Comparison of ENCODE assay signal across 8 mouse cellular contexts in the genomic region with DNA sequence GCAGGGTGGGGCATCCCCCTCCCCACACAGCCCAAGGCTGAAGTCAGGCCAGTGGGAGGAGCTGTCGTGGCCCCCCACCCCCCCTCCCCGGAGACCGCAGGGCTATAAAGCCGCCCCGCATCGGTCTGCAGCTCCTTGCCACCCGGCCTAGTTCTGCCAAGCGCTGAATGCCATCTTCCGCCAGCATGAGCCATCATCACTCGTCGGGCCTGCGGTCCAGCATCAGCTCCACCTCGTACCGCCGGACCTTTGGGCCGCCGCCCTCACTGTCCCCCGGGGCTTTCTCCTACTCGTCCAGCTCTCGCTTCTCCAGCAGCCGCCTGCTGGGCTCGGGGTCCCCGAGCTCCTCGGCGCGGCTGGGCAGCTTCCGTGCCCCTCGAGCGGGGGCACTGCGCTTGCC. TPM values are rescaled to one million over a fixed set of nuclear protein-coding genes. Genes with fewer than 3 reads are reported as not detected.
DNase-seq lines count a peak whose midpoint lies in the region; ATAC-seq and TF ChIP-seq lines count a peak whose summit lies in the region.

A gene (plus strand): TSS at position 135 of the 400 bp plus-strand sequence.

- peak within 1 kb of the TSS; percentile 21; the same call in 1 of the 2 replicates for H3K9ac ChIP-seq in limb, embryonic 14.5 days (ENCODE audit: low read depth, low read length, severe bottlenecking)
- H3K9ac ChIP-seq in stomach, embryonic 14.5 days (replicated peaks; ENCODE audit: low read depth, low read length): no peak within 1 kb of the TSS

- H3K36me3 ChIP-seq in megakaryocyte, embryonic 14.5 days (replicated peaks; ENCODE audit: low read length): no peaks in the 10 kb centered on the region
- H3K36me3 ChIP-seq in limb, embryonic 14.5 days (ENCODE audit: control insufficient read depth, insufficient read depth, low read length): no peaks in the 10 kb centered on the region
- no peaks in the 10 kb centered on the region for H3K36me3 ChIP-seq in stomach, embryonic 14.5 days (ENCODE audit: control insufficient read depth, insufficient read depth, low read length)
- no peaks in the 10 kb centered on the region for H3K36me3 ChIP-seq in thymus, adult 2 months (ENCODE audit: control insufficient read depth, insufficient read depth, low read length)

- WGBS in limb, embryonic 14.5 days: 2% methylated on average over 20 of the region's 30 CpGs
- 2% methylated on average over 29 of the region's 30 CpGs for WGBS in stomach, embryonic 14.5 days
- 13% methylated on average over 30 of the region's 30 CpGs for WGBS in thymus, adult 2 months

- ATAC-seq in megakaryocyte, adult 5-6 weeks (ENCODE audit: poor library complexity, severe bottlenecking): no peak
- no peak for ATAC-seq in limb, embryonic 14.5 days (ENCODE audit: low FRiP score, low read depth)
- no peak for ATAC-seq in stomach, embryonic 14.5 days (ENCODE audit: insufficient number of reproducible peaks, insufficient read depth, low FRiP score, low read depth)
- no peak for ATAC-seq in erythroblast, adult 5-6 weeks (replicated peaks; ENCODE audit: low FRiP score, poor library complexity, severe bottlenecking)

- no peak for TF ChIP-seq CTCF in thymus, adult 2 months (IDR thresholded peaks at IDR 0.05; ENCODE audit: borderline replicate concordance, control insufficient read depth, extremely low read depth, insufficient read depth, low read length, poor library complexity)

- peak within 1 kb of the TSS; percentile 75 for H3K4me2 ChIP-seq in limb, embryonic 14.5 days (replicated peaks; ENCODE audit: low read depth, low read length, severe bottlenecking)
- peak within 1 kb of the TSS; percentile 56 for H3K4me2 ChIP-seq in stomach, embryonic 14.5 days (replicated peaks; ENCODE audit: low read depth, low read length)

- no peak for DNase-seq in adrenal gland, postnatal 4 days (ENCODE audit: low spot score in 2 of 2)
- DNase-seq in adrenal gland, adult 8-10 months: no peak
- DNase-seq in limb, embryonic 14.5 days (ENCODE audit: low spot score): no peak
- DNase-seq in thymus, adult 2 months: no peak

- H3K27ac ChIP-seq in limb, embryonic 14.5 days (replicated peaks; ENCODE audit: low read depth, low read length): no peak within 1 kb of the TSS
- H3K27ac ChIP-seq in stomach, embryonic 14.5 days (ENCODE audit: low read length): no peak within 1 kb of the TSS
- H3K27ac ChIP-seq in thymus, adult 2 months (ENCODE audit: control insufficient read depth, insufficient read depth, low read length): no peak within 1 kb of the TSS

- peaks cover 89% of the 10 kb centered on the region for H3K27me3 ChIP-seq in megakaryocyte, embryonic 14.5 days (replicated peaks)
- peaks cover 66% of the 10 kb centered on the region for H3K27me3 ChIP-seq in limb, embryonic 14.5 days (ENCODE audit: control insufficient read depth, insufficient read depth, low read length)
- H3K27me3 ChIP-seq in stomach, embryonic 14.5 days (ENCODE audit: control insufficient read depth, insufficient read depth, low read length): peaks cover 44% of the 10 kb centered on the region
- H3K27me3 ChIP-seq in thymus, adult 2 months (ENCODE audit: control insufficient read depth, insufficient read depth, low read length): peaks cover 16% of the 10 kb centered on the region; the same call in 1 of the 2 replicates

- TF ChIP-seq POLR2A in limb, embryonic 14.5 days (IDR thresholded peaks at IDR 0.05; ENCODE audit: borderline replicate concordance, extremely low read depth, insufficient read depth, insufficient read length): no peak
- no peak for TF ChIP-seq POLR2A in thymus, adult 2 months (IDR thresholded peaks at IDR 0.05; ENCODE audit: control insufficient read depth, extremely low read depth, insufficient read depth, low read length, poor library complexity)

- peaks cover 45% of the 10 kb centered on the region for H3K4me1 ChIP-seq in megakaryocyte, embryonic 14.5 days
- H3K4me1 ChIP-seq in limb, embryonic 14.5 days (ENCODE audit: control insufficient read depth, insufficient read depth, low read length): peaks cover 19% of the 10 kb centered on the region
- H3K4me1 ChIP-seq in stomach, embryonic 14.5 days (ENCODE audit: control insufficient read depth, insufficient read depth, low read length): peaks cover 10% of the 10 kb centered on the region; the same call in 1 of the 2 replicates
- H3K4me1 ChIP-seq in thymus, adult 2 months (replicated peaks; ENCODE audit: control insufficient read depth, insufficient read depth, low read length): peaks cover 9% of the 10 kb centered on the region; the same call in 1 of the 2 replicates

- peaks cover 8% of the 10 kb centered on the region for H3K9me3 ChIP-seq in megakaryocyte, embryonic 14.5 days
- H3K9me3 ChIP-seq in limb, embryonic 14.5 days (ENCODE audit: control insufficient read depth, low read length): no peaks in the 10 kb centered on the region
- no peaks in the 10 kb centered on the region for H3K9me3 ChIP-seq in stomach, embryonic 14.5 days (ENCODE audit: control insufficient read depth, low read depth, low read length)

- H3K4me3 ChIP-seq in megakaryocyte, embryonic 14.5 days (replicated peaks): peak within 1 kb of the TSS; percentile 87
- H3K4me3 ChIP-seq in limb, embryonic 14.5 days (replicated peaks; ENCODE audit: low read length): peak within 1 kb of the TSS; percentile 39
- H3K4me3 ChIP-seq in stomach, embryonic 14.5 days (ENCODE audit: low read depth, low read length): peak within 1 kb of the TSS; percentile 34
- H3K4me3 ChIP-seq in thymus, adult 2 months (ENCODE audit: control insufficient read depth, insufficient read depth, low read length): no peak within 1 kb of the TSS

RNA-seq across cellular contexts. Expression of the gene that starts here (rescaled TPM):
- total RNA-seq in adrenal gland, postnatal 4 days (2021): 10 to 100 TPM; 26.7 to 68.4 TPM
- total RNA-seq in adrenal gland, adult 8-10 months (2022): 1 to 10 TPM in 2 of 4 experiments, under 1 TPM in 2; 0.81 to 2.2 (median 1.4) TPM
- not detected in 2 replicates for polyA plus RNA-seq in megakaryocyte, embryonic 14.5 days (2012; ENCODE audit: insufficient read depth, low replicate concordance)
- total RNA-seq in megakaryocyte, adult 5-6 weeks (2015): not detected in 2 replicates
- not detected in 2 replicates for total RNA-seq in megakaryocyte, adult 5-6 weeks (2017)
- 2.7 and 4.2 TPM in 2 replicates for polyA plus RNA-seq in limb, embryonic 14.5 days (2012; rRNA removed)
- 1.3 and 1.7 TPM in 2 replicates for polyA plus RNA-seq in limb, embryonic 14.5 days (2014; fragmentation: Nextera tagmentation; extraction: Ambion mirVana)
- polyA plus RNA-seq in stomach, embryonic 14.5 days (2014; fragmentation: Nextera tagmentation; extraction: Ambion mirVana): 31.1 and 38.9 TPM in 2 replicates
- polyA plus RNA-seq in thymus, adult 2 months (2012; rRNA removed): 1.9 and 2.3 TPM in 2 replicates
- not detected in 2 replicates for total RNA-seq in erythroblast, adult 5-6 weeks (2015; ENCODE audit: low replicate concordance)
- not detected in 2 replicates for total RNA-seq in erythroblast, adult 5-6 weeks (2017; ENCODE audit: low replicate concordance)

Comparison
In these comparisons a context has a peak if more than half of its experiments do, and no peak if none do; other contexts are left out.
1. RNA of the gene that starts here (total RNA-seq): 26.7 to 68.4 TPM in adrenal gland, postnatal 4 days; 0.81 to 2.2 TPM in adrenal gland, adult 8-10 months, not detected in megakaryocyte, adult 5-6 weeks and not detected in erythroblast, adult 5-6 weeks; every median in the first group is over 4 times any median in the second.